Comparison of ENCODE assay signal across 9 mouse cellular contexts in genomic region chr7:143556964-143557610, GRCm38 (mm10). TPM values are rescaled to one million over a fixed set of nuclear protein-coding genes. Genes with fewer than 3 reads are reported as not detected.
DNase-seq lines count a peak whose midpoint lies in the region; ATAC-seq and TF ChIP-seq lines count a peak whose summit lies in the region.
"Had no signal": no experiment of that assay in that cellular context is flagged by ENCODE, and none has a peak within 500 bp of the region (broad histone marks: within the 10 kb centered on the region; RNA-seq: fewer than 3 reads in every experiment).

No protein-coding gene starts in this region.

- H3K4me1 ChIP-seq in embryonic facial prominence, embryonic 14.5 days (ENCODE audit: control insufficient read depth, insufficient read depth, low read length) = no peaks in the 10 kb centered on the region
- H3K4me1 ChIP-seq in embryonic facial prominence, embryonic 10.5 days = no peaks in the 10 kb centered on the region
- H3K4me1 ChIP-seq in heart, adult 2 months (ENCODE audit: control insufficient read depth, insufficient read depth, low read length) = peaks cover 2% of the 10 kb centered on the region; the same call in 1 of the 2 replicates
- peaks cover 8% of the 10 kb centered on the region for H3K4me1 ChIP-seq in neural tube, embryonic 15.5 days
- H3K4me1 ChIP-seq: limb, embryonic 12.5 days had no signal

- H3K27ac ChIP-seq in embryonic facial prominence, embryonic 14.5 days (replicated peaks; ENCODE audit: low read depth, low read length) = no peak overlapping the region
- no peak overlapping the region for H3K27ac ChIP-seq in embryonic facial prominence, embryonic 10.5 days (replicated peaks)
- H3K27ac ChIP-seq in heart, adult 2 months = no peak overlapping the region
- H3K27ac ChIP-seq in neural tube, embryonic 15.5 days (replicated peaks) = peak overlapping the region; percentile 63
- H3K27ac ChIP-seq: limb, embryonic 12.5 days had no signal

- WGBS in embryonic facial prominence, embryonic 14.5 days = 91% methylated on average over 8 of the region's 8 CpGs
- 88% methylated on average over 8 of the region's 8 CpGs for WGBS in embryonic facial prominence, embryonic 10.5 days
- WGBS in heart, adult 2 months = 38% methylated on average over 8 of the region's 8 CpGs
- 67% methylated on average over 8 of the region's 8 CpGs for WGBS in neural tube, embryonic 15.5 days

- H3K79me2 ChIP-seq in heart, adult 2 months (replicated peaks; ENCODE audit: control insufficient read depth, insufficient read depth, low read length) = no peaks in the 10 kb centered on the region

- DNase-seq in embryonic facial prominence, embryonic 14.5 days (ENCODE audit: low spot score) = peak; percentile 13
- no peak for DNase-seq in embryonic facial prominence, embryonic 10.5 days (ENCODE audit: low spot score)
- DNase-seq in testis, postnatal 10 days (ENCODE audit: low spot score) = peak; percentile 54
- DNase-seq in testis, postnatal 14 days (ENCODE audit: low spot score) = no peak
- DNase-seq in heart, adult 2 months = peak; percentile 46 to 65
- peak; percentile 26 to 41 for DNase-seq in layer of hippocampus, postnatal 36 days
- DNase-seq in thymus, postnatal 10 days (ENCODE audit: low spot score in 2 of 2) = no peak

- no peak for ATAC-seq in embryonic facial prominence, embryonic 14.5 days (ENCODE audit: low read depth)
- peak; percentile 78 for ATAC-seq in neural tube, embryonic 15.5 days (ENCODE audit: low FRiP score)

- H3K27me3 ChIP-seq in embryonic facial prominence, embryonic 14.5 days (replicated peaks; ENCODE audit: control insufficient read depth, insufficient read depth, low read length) = no peaks in the 10 kb centered on the region
- H3K27me3 ChIP-seq in embryonic facial prominence, embryonic 10.5 days (replicated peaks; ENCODE audit: low read depth, poor library complexity, severe bottlenecking) = no peaks in the 10 kb centered on the region
- no peaks in the 10 kb centered on the region for H3K27me3 ChIP-seq in heart, adult 2 months (ENCODE audit: control insufficient read depth, insufficient read depth, low read length)
- H3K27me3 ChIP-seq in neural tube, embryonic 15.5 days (replicated peaks) = no peaks in the 10 kb centered on the region
- H3K27me3 ChIP-seq: limb, embryonic 12.5 days had no signal

- TF ChIP-seq CTCF in heart, adult 2 months (IDR thresholded peaks at IDR 0.05) = no peak

- TF ChIP-seq EP300 in heart, adult 2 months (IDR thresholded peaks at IDR 0.05; ENCODE audit: insufficient read depth, low read depth, low read length) = no peak

- no peak for TF ChIP-seq POLR2A in heart, adult 2 months (IDR thresholded peaks at IDR 0.05; ENCODE audit: insufficient read depth, low read depth, low read length)

- H3K9me3 ChIP-seq in embryonic facial prominence, embryonic 14.5 days (ENCODE audit: control insufficient read depth, low read length) = no peaks in the 10 kb centered on the region
- H3K9me3 ChIP-seq in embryonic facial prominence, embryonic 10.5 days = no peaks in the 10 kb centered on the region
- no peaks in the 10 kb centered on the region for H3K9me3 ChIP-seq in neural tube, embryonic 15.5 days (replicated peaks)
- H3K9me3 ChIP-seq: limb, embryonic 12.5 days had no signal

- no peak overlapping the region for H3K4me3 ChIP-seq in embryonic facial prominence, embryonic 14.5 days (ENCODE audit: low read depth, low read length)
- no peak overlapping the region for H3K4me3 ChIP-seq in embryonic facial prominence, embryonic 10.5 days
- H3K4me3 ChIP-seq in heart, adult 2 months = no peak overlapping the region
- H3K4me3 ChIP-seq in neural tube, embryonic 15.5 days (replicated peaks) = no peak overlapping the region
- H3K4me3 ChIP-seq: limb, embryonic 12.5 days had no signal

- peaks cover 72% of the 10 kb centered on the region for H3K36me3 ChIP-seq in embryonic facial prominence, embryonic 14.5 days (ENCODE audit: control insufficient read depth, insufficient read depth, low read length)
- H3K36me3 ChIP-seq in embryonic facial prominence, embryonic 10.5 days (replicated peaks) = peaks cover 89% of the 10 kb centered on the region
- no peaks in the 10 kb centered on the region for H3K36me3 ChIP-seq in heart, adult 2 months (ENCODE audit: control insufficient read depth, insufficient read depth, low read length)
- peaks cover 86% of the 10 kb centered on the region for H3K36me3 ChIP-seq in neural tube, embryonic 15.5 days

- intact Hi-C loops in heart, adult 2 months (cut with DNase I) = no loop called here

- H3K9ac ChIP-seq in embryonic facial prominence, embryonic 14.5 days (ENCODE audit: low read depth, low read length) = no peak overlapping the region
- H3K9ac ChIP-seq in heart, adult 2 months (ENCODE audit: low read depth, low read length) = no peak overlapping the region
- no peak overlapping the region for H3K9ac ChIP-seq in neural tube, embryonic 15.5 days (replicated peaks)
- H3K9ac ChIP-seq: limb, embryonic 12.5 days had no signal

- no peak overlapping the region for H3K4me2 ChIP-seq in embryonic facial prominence, embryonic 14.5 days (ENCODE audit: low read depth, low read length)
- no peak overlapping the region for H3K4me2 ChIP-seq in neural tube, embryonic 15.5 days
- H3K4me2 ChIP-seq: limb, embryonic 12.5 days had no signal

RNA-seq across cellular contexts. Expression of gene Nap1l4, which starts 8.2 kb away (rescaled TPM):
- polyA plus RNA-seq in embryonic facial prominence, embryonic 14.5 days (2014; fragmentation: Nextera tagmentation; extraction: Ambion mirVana) = 107 and 113 TPM in 2 replicates
- polyA plus RNA-seq in embryonic facial prominence, embryonic 10.5 days (2016; fragmentation: Nextera tagmentation; extraction: Ambion mirVana) = 377 and 391 TPM in 2 replicates
- 100 to 1,000 TPM; 168 to 197 TPM for total RNA-seq in heart, adult 2 months (2021)
- 98.4 and 147 TPM in 2 replicates for polyA plus RNA-seq in heart, adult 2 months (2012; rRNA removed)
- total RNA-seq in layer of hippocampus, postnatal 36 days (2021) = 100 to 1,000 TPM; 114 to 122 TPM
- polyA plus RNA-seq in neural tube, embryonic 15.5 days (2015; fragmentation: Nextera tagmentation; extraction: Ambion mirVana) = 299 and 302 TPM in 2 replicates

RNA-seq across cellular contexts. Expression of gene Cars, which starts 42.8 kb away (rescaled TPM):
- polyA plus RNA-seq in embryonic facial prominence, embryonic 14.5 days (2014; fragmentation: Nextera tagmentation; extraction: Ambion mirVana) = 49.2 and 52.2 TPM in 2 replicates
- polyA plus RNA-seq in embryonic facial prominence, embryonic 10.5 days (2016; fragmentation: Nextera tagmentation; extraction: Ambion mirVana) = 79.5 and 80.7 TPM in 2 replicates
- 10 to 100 TPM; 20.2 to 21.5 TPM for total RNA-seq in heart, adult 2 months (2021)
- 10.9 and 11.0 TPM in 2 replicates for polyA plus RNA-seq in heart, adult 2 months (2012; rRNA removed)
- total RNA-seq in layer of hippocampus, postnatal 36 days (2021) = 10 to 100 TPM; 46.3 to 51.5 TPM
- polyA plus RNA-seq in neural tube, embryonic 15.5 days (2015; fragmentation: Nextera tagmentation; extraction: Ambion mirVana) = 70.3 and 72.4 TPM in 2 replicates

RNA-seq across cellular contexts. Expression of gene Phlda2, which starts 54.1 kb away (rescaled TPM):
- 6.3 and 8.0 TPM in 2 replicates for polyA plus RNA-seq in embryonic facial prominence, embryonic 14.5 days (2014; fragmentation: Nextera tagmentation; extraction: Ambion mirVana)
- polyA plus RNA-seq in embryonic facial prominence, embryonic 10.5 days (2016; fragmentation: Nextera tagmentation; extraction: Ambion mirVana) = 2.7 and 2.9 TPM in 2 replicates
- not detected for total RNA-seq in heart, adult 2 months (2021)
- polyA plus RNA-seq in heart, adult 2 months (2012; rRNA removed) = not detected in 2 replicates
- total RNA-seq in layer of hippocampus, postnatal 36 days (2021) = not detected
- 1.0 and 1.3 TPM in 2 replicates for polyA plus RNA-seq in neural tube, embryonic 15.5 days (2015; fragmentation: Nextera tagmentation; extraction: Ambion mirVana)

Comparison
In these comparisons a context has a peak if more than half of its experiments do, and no peak if none do; other contexts are left out.
1. DNase-seq: peak in embryonic facial prominence, embryonic 14.5 days (single experiment), testis, postnatal 10 days (single experiment), heart, adult 2 months (2 of 2) and layer of hippocampus, postnatal 36 days (2 of 2); none in embryonic facial prominence, embryonic 10.5 days (single experiment), testis, postnatal 14 days (single experiment) and thymus, postnatal 10 days (0 of 2).